Mouse (Mus musculus) B cell, adult (primary cell): Measurements from ENCODE around the gene Dpp10. TPM values are rescaled to one million over a fixed set of nuclear protein-coding genes. Genes with fewer than 3 reads are reported as not detected.

Experiments used
- total RNA-seq: library from RNA; stranded (reverse); gene quantifications from 4 replicates; pipeline ENCODE4 v1.2.4, GENCODE M21; 2023; ENCODE audit not compliant: inconsistent age

Dpp10 gene
- total RNA-seq, result not detected in 4 replicates

GRCm38 (mm10) chr1:124044925-124045640 is at the start of gene Dpp10:
Gene Dpp10 (minus strand): TSS chr1:124045559.

